Mouse (Mus musculus) limb, embryonic 14.5 days (tissue): ENCODE results near the gene Arfgef3. TPM values are rescaled to one million over a fixed set of nuclear protein-coding genes. Genes with fewer than 3 reads are reported as not detected.

Source experiments
- ATAC-seq: fragments of 200-750 bp; cut with Nextera tagmentation; 2 replicates; pipeline ENCODE4 v1.8.0; 2017; ENCODE audit warnings: low read depth, moderate number of reproducible peaks, moderate TSS enrichment; ENCODE audit not compliant: low FRiP score
- DNase-seq: peaks from one replicate; pipeline ENCODE4 v3.0.0-alpha.2; 2015; ENCODE audit warnings: low spot score
- H3K27ac ChIP-seq: fragments of 300-500 bp; sonication (generic); replicated peaks from 2 replicates; pipeline ENCODE4 v1.5.1; 2014; ENCODE audit warnings: low read depth, mild to moderate bottlenecking, low read length, moderate library complexity, mixed read lengths
- H3K27me3 ChIP-seq: fragments of 300-500 bp; sonication (generic); 2 replicates; pipeline ENCODE4 v1.6.1; 2014; ENCODE audit warnings: low read length, mixed read lengths; ENCODE audit not compliant: control insufficient read depth, insufficient read depth
- H3K36me3 ChIP-seq: fragments of 300-500 bp; sonication (generic); 2 replicates; pipeline ENCODE4 v1.6.1; 2014; ENCODE audit warnings: mild to moderate bottlenecking, low read length, moderate library complexity, mixed read lengths; ENCODE audit not compliant: control insufficient read depth, insufficient read depth
- H3K4me1 ChIP-seq: fragments of 300-500 bp; sonication (generic); 2 replicates; pipeline ENCODE4 v1.6.1; 2014; ENCODE audit warnings: antibody characterized with exemption, low read length, mixed read lengths; ENCODE audit not compliant: control insufficient read depth, insufficient read depth
- H3K4me2 ChIP-seq: fragments of 300-500 bp; sonication (generic); replicated peaks from 2 replicates; pipeline ENCODE4 v1.6.1; 2014; ENCODE audit warnings: low read depth, mild to moderate bottlenecking, low read length, moderate library complexity; ENCODE audit not compliant: severe bottlenecking
- H3K4me3 ChIP-seq: fragments of 300-500 bp; sonication (generic); replicated peaks from 2 replicates; pipeline ENCODE4 v1.5.1; 2014; ENCODE audit warnings: low read length
- H3K9ac ChIP-seq: fragments of 300-500 bp; sonication (generic); 2 replicates; pipeline ENCODE4 v1.6.1; 2014; ENCODE audit warnings: mild to moderate bottlenecking, low read depth, low read length, moderate library complexity; ENCODE audit not compliant: severe bottlenecking
- H3K9me3 ChIP-seq: fragments of 300-500 bp; sonication (generic); 2 replicates; pipeline ENCODE4 v1.6.1; 2016; ENCODE audit warnings: low read length; ENCODE audit not compliant: control insufficient read depth
- POLR2A ChIP-seq: fragments of 200-500 bp; IDR thresholded peaks from 2 replicates; pipeline ENCODE4 v1.8.0; 2012; ENCODE audit warnings: inconsistent platforms, mild to moderate bottlenecking, moderate library complexity, borderline replicate concordance; ENCODE audit not compliant: insufficient read depth, insufficient read length; ENCODE audit errors: extremely low read depth
- WGBS: fragments of 180-500 bp; shearing (Covaris S2); extraction: QIAGEN DNeasy Blood & Tissue Kit; methylation state at CpG from one replicate; pipeline ENCODE4 v1.1.7; 2014; 5-methylcytosine and 5-hydroxymethylcytosine counted together
- polyA plus RNA-seq, 2 experiments: library from polyadenylated mRNA; depleted of rRNA in 1 of 2; stranded (reverse) in 1 of 2; unstranded in 1 of 2; fragments of >200 nt; fragmentation: Nextera tagmentation in 1 of 2; extraction: Ambion mirVana in 1 of 2; gene quantifications; 2 replicates each; pipeline versions ENCODE4 v1.2.1 to v1.2.3; 2012 to 2014

Arfgef3 gene
- polyA plus RNA-seq, 2 experiments = 0.87 to 1.0 TPM

DNA sequence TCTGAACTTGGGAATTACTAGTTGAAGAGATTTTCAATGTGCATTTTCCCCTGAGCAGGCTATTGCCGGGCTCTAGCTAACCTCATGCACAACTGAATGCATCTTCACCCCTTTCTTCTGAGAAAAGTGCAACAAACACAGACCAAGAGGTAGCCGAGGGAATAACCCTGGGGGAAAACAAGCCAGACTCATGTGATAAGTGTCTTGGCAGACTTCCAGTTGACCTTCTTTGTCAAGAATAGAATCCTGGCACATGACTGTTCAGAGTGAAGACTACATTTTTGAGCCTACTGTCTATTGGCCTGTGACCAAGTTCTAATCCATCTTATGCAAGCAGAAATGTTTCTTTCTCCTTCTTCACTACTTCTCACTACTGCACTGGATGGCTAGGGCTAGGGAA lies 55.5 kb downstream of the Arfgef3 start:
- H3K9ac ChIP-seq = no peak overlapping the region
- DNase-seq (peak; percentile 53), ATAC-seq (no peak)
- H3K27ac ChIP-seq = no peak overlapping the region
- TF ChIP-seq POLR2A = no peak
- no peak overlapping the region for H3K4me3 ChIP-seq
- no peaks in the 10 kb centered on the region for H3K27me3 ChIP-seq
- no peaks in the 10 kb centered on the region for H3K36me3 ChIP-seq
- no peaks in the 10 kb centered on the region for H3K9me3 ChIP-seq
- H3K4me2 ChIP-seq = no peak overlapping the region
- 45% methylated on average over 2 of the region's 2 CpGs for WGBS
- H3K4me1 ChIP-seq = no peaks in the 10 kb centered on the region

DNA sequence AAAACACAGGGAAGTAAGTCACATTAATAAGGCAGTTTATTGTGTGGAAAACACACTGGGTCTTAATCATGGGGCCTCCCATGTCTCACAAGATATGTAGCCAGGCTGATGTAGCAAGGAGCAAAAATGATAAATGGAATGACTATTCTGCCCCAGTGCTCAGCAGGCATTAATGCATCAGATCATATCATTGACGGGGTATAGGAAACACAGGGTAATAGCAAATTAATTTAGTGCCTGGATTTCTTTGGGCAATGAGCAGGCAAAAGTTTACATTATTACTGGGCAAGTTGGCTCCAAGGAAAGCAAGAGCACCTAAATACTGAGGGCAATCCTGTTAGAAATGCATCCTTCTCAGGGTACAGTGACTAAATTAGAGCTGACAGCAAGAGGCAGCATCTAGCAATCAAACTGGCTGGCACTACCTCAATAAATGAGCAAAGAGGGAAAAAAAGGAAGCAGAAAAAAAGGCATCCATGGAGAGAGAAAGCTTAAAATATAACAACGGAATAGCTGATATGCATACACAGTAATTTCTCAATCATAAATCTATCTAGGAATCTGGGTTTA lies 62.3 kb downstream of the Arfgef3 start:
- Histone ChIP-seq H3K4me3 (no peak overlapping the region), H3K27me3 (no peaks in the 10 kb centered on the region), H3K4me2 (no peak overlapping the region), H3K36me3 (no peaks in the 10 kb centered on the region), H3K4me1 (no peaks in the 10 kb centered on the region), H3K9me3 (no peaks in the 10 kb centered on the region), H3K9ac (no peak overlapping the region), H3K27ac (no peak overlapping the region)
- DNase-seq (no peak), ATAC-seq (no peak)
- WGBS = 83% methylated on average over 2 of the region's 2 CpGs
- no peak for TF ChIP-seq POLR2A

DNA sequence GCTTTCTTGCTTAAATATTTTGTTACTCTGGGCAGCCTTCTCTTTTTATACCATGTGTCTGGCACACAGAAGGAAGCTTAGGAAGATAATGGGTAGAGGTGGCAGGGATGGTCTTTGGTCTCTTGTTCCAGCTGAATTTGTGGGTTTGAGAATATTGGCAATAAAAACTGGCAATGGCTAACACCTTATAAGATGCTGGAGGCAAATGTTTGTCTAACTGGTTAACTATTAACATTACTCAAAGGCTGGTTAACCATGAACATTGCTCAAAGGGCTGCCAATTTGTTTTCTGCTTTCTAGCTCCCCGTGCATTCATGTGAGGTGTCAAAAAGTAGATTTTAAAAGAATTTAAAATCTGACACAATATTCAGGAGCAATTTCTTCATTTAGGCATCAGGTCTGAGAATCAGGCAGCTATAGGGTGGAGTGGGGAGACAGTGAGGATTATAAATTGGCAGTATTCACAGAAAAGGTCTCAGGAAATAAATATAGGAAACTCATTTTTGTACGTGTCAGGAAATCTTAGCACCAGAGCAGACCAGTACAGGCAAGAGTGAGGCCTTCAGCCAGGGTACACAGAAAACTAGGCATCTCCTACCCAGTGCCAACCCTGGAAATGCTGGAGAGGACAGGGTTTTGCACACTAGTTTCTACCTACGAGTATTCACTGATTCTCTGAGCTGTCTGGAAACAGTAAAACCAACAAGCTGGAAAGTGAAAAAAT lies 62.9 kb downstream of the Arfgef3 start:
- H3K4me3 ChIP-seq = no peak overlapping the region
- no peaks in the 10 kb centered on the region for H3K9me3 ChIP-seq
- H3K27ac ChIP-seq = no peak overlapping the region
- no peak overlapping the region for H3K9ac ChIP-seq
- H3K27me3 ChIP-seq = no peaks in the 10 kb centered on the region
- no peak for TF ChIP-seq POLR2A
- 59% methylated on average over 3 of the region's 3 CpGs for WGBS
- H3K4me1 ChIP-seq = no peaks in the 10 kb centered on the region
- H3K4me2 ChIP-seq = no peak overlapping the region
- DNase-seq = no peak
- no peak for ATAC-seq
- no peaks in the 10 kb centered on the region for H3K36me3 ChIP-seq

DNA sequence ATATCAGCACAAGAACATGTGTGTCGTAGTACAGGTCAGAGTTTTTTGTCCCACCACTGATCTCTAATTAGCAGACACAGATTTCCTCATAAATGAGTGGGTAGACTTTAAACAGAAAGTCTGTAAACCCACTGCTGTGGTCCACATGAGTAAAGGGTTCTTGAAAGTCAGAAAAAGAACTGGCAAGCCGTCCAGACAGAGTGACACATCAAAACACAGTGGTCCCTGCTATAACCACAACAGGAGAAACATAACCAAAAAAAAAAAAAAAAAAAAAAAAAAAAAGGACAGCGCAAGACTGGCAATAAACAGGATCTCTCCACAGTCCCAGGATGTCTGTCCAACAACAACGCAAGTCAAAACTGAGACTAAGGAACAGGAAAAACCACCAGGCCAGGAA lies 64.9 kb downstream of the Arfgef3 start:
- no peaks in the 10 kb centered on the region for H3K4me1 ChIP-seq
- WGBS = 80% methylated on average over 4 of the region's 4 CpGs
- no peaks in the 10 kb centered on the region for H3K27me3 ChIP-seq
- no peak overlapping the region for H3K4me3 ChIP-seq
- no peak for DNase-seq
- 0 out of 2 replicates have a peak, but pooled peaks cover 6% of the 10 kb centered on the region for H3K9me3 ChIP-seq
- no peak for TF ChIP-seq POLR2A
- no peak overlapping the region for H3K27ac ChIP-seq
- no peak overlapping the region for H3K9ac ChIP-seq
- H3K36me3 ChIP-seq = no peaks in the 10 kb centered on the region
- H3K4me2 ChIP-seq = no peak overlapping the region
- ATAC-seq = no peak

DNA sequence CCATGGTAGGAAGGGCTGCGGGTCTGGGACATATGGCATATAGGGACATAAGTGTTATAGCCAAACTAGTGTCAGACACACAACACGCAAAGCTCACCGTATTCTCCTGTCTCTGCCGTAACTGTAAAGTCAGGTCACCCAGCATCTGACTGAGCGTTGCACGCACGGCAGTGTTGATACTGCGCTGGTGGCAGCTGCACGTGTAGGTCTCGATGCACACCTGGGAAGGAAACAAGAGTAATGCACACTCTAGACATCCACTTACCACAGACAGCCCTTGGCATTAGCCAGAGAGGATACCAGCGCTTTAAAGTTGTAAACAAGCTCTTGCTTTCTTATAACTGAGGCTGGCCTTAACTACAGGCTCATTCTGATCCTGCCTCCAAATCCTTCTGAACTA lies 79.0 kb downstream of the Arfgef3 start:
- Histone ChIP-seq H3K9ac (no peak overlapping the region), H3K4me3 (no peak overlapping the region), H3K4me1 (no peaks in the 10 kb centered on the region), H3K9me3 (no peaks in the 10 kb centered on the region), H3K36me3 (no peaks in the 10 kb centered on the region), H3K27me3 (no peaks in the 10 kb centered on the region), H3K4me2 (no peak overlapping the region), H3K27ac (no peak overlapping the region)
- no peak for DNase-seq
- WGBS = 88% methylated on average over 11 of the region's 11 CpGs
- TF ChIP-seq POLR2A = no peak
- no peak for ATAC-seq
